Mouse (Mus musculus): ENCODE results near the gene Kcnt2. TPM values are rescaled to one million over a fixed set of nuclear protein-coding genes. Genes with fewer than 3 reads are reported as not detected.
A peak's percentile ranks its signal among the peaks of the same experiment; 100 is the strongest.

Kcnt2 gene
- 9.5 and 9.6 TPM in 2 replicates for total RNA-seq (2014; rRNA removed)
- 2.2 and 2.8 TPM in 2 replicates for polyA plus RNA-seq (2015; fragmentation: Nextera tagmentation; extraction: Ambion mirVana)

GRCm38 (mm10) chr1:140245876-140246597 is at the start of gene Kcnt2:
Gene Kcnt2, plus strand, starts transcription at chr1:140246158.
- DNase-seq (ENCODE audit: low spot score) (peak; percentile 34), ATAC-seq (ENCODE audit: low FRiP score) (peak; percentile 74)
- H3K27ac ChIP-seq (ENCODE audit: low read depth, low read length) = no peak within 1 kb of the TSS; the same call in 1 of the 2 replicates
- H3K9me3 ChIP-seq (ENCODE audit: low read length) = no peaks in the 10 kb centered on the region
- H3K36me3 ChIP-seq (ENCODE audit: insufficient read depth, low read length) = no peaks in the 10 kb centered on the region
- no peaks in the 10 kb centered on the region for H3K4me1 ChIP-seq (ENCODE audit: insufficient read depth, low read length)
- H3K9ac ChIP-seq (replicated peaks; ENCODE audit: low read length, poor library complexity, severe bottlenecking) = peak within 1 kb of the TSS; percentile 75
- H3K4me3 ChIP-seq (ENCODE audit: low read depth, low read length) = peak within 1 kb of the TSS; percentile 71
- no peak for TF ChIP-seq CTCF (IDR thresholded peaks at IDR 0.05)
- 1% methylated on average over 21 of the region's 21 CpGs for whole genome bisulfite sequencing
- no peaks in the 10 kb centered on the region for H3K27me3 ChIP-seq (ENCODE audit: insufficient read depth, low read length)
- peak within 1 kb of the TSS; percentile 74 for H3K4me2 ChIP-seq (ENCODE audit: low read depth, low read length, poor library complexity, severe bottlenecking)

GRCm38 (mm10) chr1:140205329-140205728 is 40.6 kb upstream of the Kcnt2 start:
- no peak for TF ChIP-seq CTCF (IDR thresholded peaks at IDR 0.05)
- no peaks in the 10 kb centered on the region for H3K4me1 ChIP-seq (ENCODE audit: insufficient read depth, low read length)
- no peak overlapping the region for H3K9ac ChIP-seq (replicated peaks; ENCODE audit: low read length, poor library complexity, severe bottlenecking)
- no peak overlapping the region for H3K27ac ChIP-seq (ENCODE audit: low read depth, low read length)
- WGBS = 87% methylated on average over 2 of the region's 2 CpGs
- H3K36me3 ChIP-seq (ENCODE audit: insufficient read depth, low read length) = no peaks in the 10 kb centered on the region
- DNase-seq (ENCODE audit: low spot score) (no peak), ATAC-seq (ENCODE audit: low FRiP score) (no peak)
- H3K9me3 ChIP-seq (ENCODE audit: low read length) = 0 out of 2 replicates have a peak, but pooled peaks cover under 1% of the 10 kb centered on the region
- no peak overlapping the region for H3K4me2 ChIP-seq (ENCODE audit: low read depth, low read length, poor library complexity, severe bottlenecking)
- no peaks in the 10 kb centered on the region for H3K27me3 ChIP-seq (ENCODE audit: insufficient read depth, low read length)
- no peak overlapping the region for H3K4me3 ChIP-seq (ENCODE audit: low read depth, low read length)

DNA sequence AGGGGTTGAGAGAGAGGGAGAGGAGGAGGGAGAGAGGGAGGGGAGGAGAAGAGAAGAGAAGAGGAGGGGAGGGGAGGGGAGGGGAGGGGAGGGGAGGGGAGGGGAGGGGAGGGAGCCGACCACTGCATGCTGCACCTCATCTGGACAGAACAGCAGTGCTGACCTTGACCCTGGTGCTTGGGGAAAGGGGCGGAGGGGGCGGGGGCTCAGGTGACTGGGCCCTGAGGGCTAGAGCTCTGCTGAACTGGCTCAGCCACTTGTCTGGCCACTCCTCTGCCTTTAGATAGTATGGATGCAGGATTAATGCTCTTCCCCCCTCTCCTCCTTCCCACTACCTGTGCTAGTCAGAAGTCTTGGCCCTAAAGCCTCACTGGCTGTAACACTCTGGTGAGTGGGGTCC is 20.7 kb upstream of the Kcnt2 start:
- no peak overlapping the region for H3K4me2 ChIP-seq (ENCODE audit: low read depth, low read length, poor library complexity, severe bottlenecking)
- H3K4me3 ChIP-seq (ENCODE audit: low read depth, low read length) = no peak overlapping the region
- WGBS = 67% methylated on average over 2 of the region's 3 CpGs
- ATAC-seq (ENCODE audit: low FRiP score) (no peak), DNase-seq (ENCODE audit: low spot score) (no peak)
- H3K36me3 ChIP-seq (ENCODE audit: insufficient read depth, low read length) = no peaks in the 10 kb centered on the region
- H3K27ac ChIP-seq (ENCODE audit: low read depth, low read length) = no peak overlapping the region
- TF ChIP-seq CTCF (IDR thresholded peaks at IDR 0.05) = no peak
- H3K9me3 ChIP-seq (ENCODE audit: low read length) = no peaks in the 10 kb centered on the region
- no peaks in the 10 kb centered on the region for H3K4me1 ChIP-seq (ENCODE audit: insufficient read depth, low read length)
- no peak overlapping the region for H3K9ac ChIP-seq (replicated peaks; ENCODE audit: low read length, poor library complexity, severe bottlenecking)
- H3K27me3 ChIP-seq (ENCODE audit: insufficient read depth, low read length) = no peaks in the 10 kb centered on the region

DNA sequence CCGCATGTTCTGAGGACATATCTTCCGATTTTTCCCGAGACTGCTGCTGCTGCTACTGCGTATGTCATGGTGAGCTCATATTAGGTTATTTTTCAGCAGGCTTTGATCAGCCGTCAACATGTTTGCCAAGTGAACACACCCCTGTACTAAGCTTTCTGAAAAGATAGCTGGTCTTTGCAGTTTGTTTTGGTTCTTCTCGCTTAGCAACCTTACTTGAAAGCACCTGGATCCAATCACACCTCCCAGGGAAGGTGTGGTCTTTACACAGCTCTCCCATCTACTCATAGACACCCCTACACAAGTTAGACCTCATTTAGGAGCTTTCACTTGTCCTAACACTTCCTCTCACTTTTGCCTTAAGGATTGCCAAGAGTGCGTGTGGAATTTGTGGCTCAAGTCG is 19.3 kb upstream of the Kcnt2 start:
- no peaks in the 10 kb centered on the region for H3K9me3 ChIP-seq (ENCODE audit: low read length)
- no peak for DNase-seq (ENCODE audit: low spot score)
- no peak overlapping the region for H3K4me2 ChIP-seq (ENCODE audit: low read depth, low read length, poor library complexity, severe bottlenecking)
- H3K4me3 ChIP-seq (ENCODE audit: low read depth, low read length) = no peak overlapping the region
- 78% methylated on average over 8 of the region's 8 CpGs for WGBS
- no peak overlapping the region for H3K9ac ChIP-seq (replicated peaks; ENCODE audit: low read length, poor library complexity, severe bottlenecking)
- no peaks in the 10 kb centered on the region for H3K27me3 ChIP-seq (ENCODE audit: insufficient read depth, low read length)
- no peak for TF ChIP-seq CTCF (IDR thresholded peaks at IDR 0.05)
- no peak for ATAC-seq (ENCODE audit: low FRiP score)
- no peaks in the 10 kb centered on the region for H3K36me3 ChIP-seq (ENCODE audit: insufficient read depth, low read length)
- no peaks in the 10 kb centered on the region for H3K4me1 ChIP-seq (ENCODE audit: insufficient read depth, low read length)
- H3K27ac ChIP-seq (ENCODE audit: low read depth, low read length) = no peak overlapping the region

- H3K4me2 ChIP-seq (ENCODE audit: low read depth, low read length, poor library complexity, severe bottlenecking) = peak overlapping the region; percentile 74
- peak overlapping the region; percentile 71 for H3K4me3 ChIP-seq (ENCODE audit: low read depth, low read length)
- 1% methylated on average over 17 of the region's 17 CpGs for WGBS
- TF ChIP-seq CTCF (IDR thresholded peaks at IDR 0.05) = no peak; the same call in 1 of the 2 replicates
- no peaks in the 10 kb centered on the region for H3K4me1 ChIP-seq (ENCODE audit: insufficient read depth, low read length)
- H3K36me3 ChIP-seq (ENCODE audit: insufficient read depth, low read length) = no peaks in the 10 kb centered on the region
- DNase-seq (ENCODE audit: low spot score) (peak; percentile 84), ATAC-seq (ENCODE audit: low FRiP score) (peak; percentile 97)
- peak overlapping the region; percentile 75 for H3K9ac ChIP-seq (replicated peaks; ENCODE audit: low read length, poor library complexity, severe bottlenecking)
- no peaks in the 10 kb centered on the region for H3K27me3 ChIP-seq (ENCODE audit: insufficient read depth, low read length)
- no peak overlapping the region for H3K27ac ChIP-seq (ENCODE audit: low read depth, low read length)
- H3K9me3 ChIP-seq (ENCODE audit: low read length) = no peaks in the 10 kb centered on the region
Observed at GRCm38 (mm10) chr1:140245465-140245864, 493 bp upstream of the Kcnt2 start.

- no peak overlapping the region for H3K9ac ChIP-seq (replicated peaks; ENCODE audit: low read length, poor library complexity, severe bottlenecking)
- DNase-seq (ENCODE audit: low spot score) = no peak
- ATAC-seq (ENCODE audit: low FRiP score) = no peak
- no peak overlapping the region for H3K4me2 ChIP-seq (ENCODE audit: low read depth, low read length, poor library complexity, severe bottlenecking)
- no peaks in the 10 kb centered on the region for H3K4me1 ChIP-seq (ENCODE audit: insufficient read depth, low read length)
- no peak overlapping the region for H3K4me3 ChIP-seq (ENCODE audit: low read depth, low read length)
- WGBS = 73% methylated on average over 3 of the region's 3 CpGs
- H3K27me3 ChIP-seq (ENCODE audit: insufficient read depth, low read length) = no peaks in the 10 kb centered on the region
- H3K36me3 ChIP-seq (ENCODE audit: insufficient read depth, low read length) = no peaks in the 10 kb centered on the region
- H3K9me3 ChIP-seq (ENCODE audit: low read length) = no peaks in the 10 kb centered on the region
- H3K27ac ChIP-seq (ENCODE audit: low read depth, low read length) = no peak overlapping the region
- TF ChIP-seq CTCF (IDR thresholded peaks at IDR 0.05) = no peak
Observed at GRCm38 (mm10) chr1:140264696-140265095, 18.7 kb downstream of the Kcnt2 start.

Data from midbrain, postnatal 0 days (tissue).